Mouse (Mus musculus) brain, adult 2 months (tissue): ENCODE data around the gene Edrf1.
"Not testable (repeated sequence)": the region's sequence is repeated elsewhere in the genome, so short reads cannot be mapped to it uniquely, and the experiment has no call there.

Experiments
- DNase-seq: peaks from one replicate; pipeline ENCODE4 v3.0.0; 2011; ENCODE audit warnings: low read depth, low spot score

The Edrf1 gene

DNA sequence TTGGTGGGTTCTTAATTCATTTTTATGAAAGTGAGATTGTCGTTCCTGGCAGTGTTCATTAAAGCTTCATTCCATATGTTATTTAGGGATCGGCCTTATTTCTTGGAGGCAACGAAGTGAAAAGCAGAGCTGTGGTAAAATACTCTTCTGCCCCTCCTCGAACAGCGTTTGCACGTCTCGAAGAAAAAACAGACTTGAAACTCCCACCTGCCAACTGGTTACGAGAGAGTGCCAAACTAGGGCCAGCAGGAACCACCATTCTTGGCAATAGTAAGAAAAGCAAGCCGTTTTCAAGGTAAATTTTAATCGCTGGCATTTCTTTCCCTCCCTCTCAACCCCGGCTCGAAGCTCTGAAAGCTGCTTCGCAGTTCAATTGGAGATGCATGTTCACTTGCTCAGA lies 1.5 kb downstream of the Edrf1 start:
- peak; percentile 86 for DNase-seq

DNA sequence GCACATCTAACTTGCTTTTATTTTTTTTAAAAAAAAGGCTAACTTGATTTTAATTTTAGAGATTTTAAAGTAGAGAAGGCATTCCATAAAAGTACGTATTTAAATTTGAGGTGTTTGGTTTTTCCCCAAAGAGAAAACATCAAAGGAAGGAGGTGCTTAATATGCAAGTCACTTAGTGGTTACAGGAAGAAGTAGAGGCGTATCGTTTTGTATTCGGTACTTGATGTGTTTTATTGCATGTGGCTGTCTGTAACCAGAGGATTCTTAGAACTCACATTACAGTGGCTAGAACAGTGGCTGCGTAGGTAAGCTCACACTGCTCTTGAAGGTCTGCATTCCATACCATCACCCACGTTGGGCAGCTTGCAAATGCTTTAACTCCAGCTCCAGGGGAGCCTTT lies 8.4 kb downstream of the Edrf1 start:
- no peak for DNase-seq

DNA sequence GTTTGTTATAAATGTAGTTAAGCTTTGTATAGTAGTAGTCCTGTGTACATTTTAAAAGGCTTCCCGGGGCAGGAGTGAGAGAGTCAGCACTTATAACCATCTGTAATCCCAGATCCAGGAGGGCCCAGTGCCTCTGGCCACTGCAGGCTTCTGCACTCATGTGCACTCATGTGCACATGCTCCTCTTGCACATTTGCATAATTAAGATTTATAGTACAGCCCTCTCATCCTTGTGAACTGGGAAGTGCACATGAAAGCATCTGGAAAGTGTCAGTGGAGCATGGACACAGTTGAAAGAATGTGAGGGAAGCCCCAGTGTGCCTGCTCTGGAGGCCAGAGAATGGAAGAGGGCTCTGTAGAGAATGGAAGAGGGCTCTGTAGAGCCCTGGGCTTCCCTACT lies 25.1 kb downstream of the Edrf1 start:
- no peak for DNase-seq

DNA sequence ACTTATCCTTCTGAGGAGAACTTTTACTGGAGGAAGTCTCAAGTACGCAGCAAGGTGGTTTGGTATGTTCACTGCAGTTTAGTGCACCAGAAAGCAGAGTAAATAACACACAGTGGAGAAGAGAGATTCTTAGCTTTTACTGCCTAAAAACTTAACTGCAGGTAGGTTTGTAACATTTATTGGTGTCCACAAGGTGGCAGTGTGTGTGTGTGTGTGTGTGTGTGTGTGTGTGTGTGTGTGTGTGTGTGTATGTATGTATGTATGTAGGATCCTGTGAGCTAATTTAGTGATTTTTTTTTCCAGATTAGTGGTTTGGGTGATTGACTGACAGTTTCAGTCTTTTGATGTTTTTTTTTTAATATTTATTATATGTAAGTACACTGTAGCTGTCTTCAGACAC lies 31.7 kb downstream of the Edrf1 start:
- peak; percentile 36 for DNase-seq

DNA sequence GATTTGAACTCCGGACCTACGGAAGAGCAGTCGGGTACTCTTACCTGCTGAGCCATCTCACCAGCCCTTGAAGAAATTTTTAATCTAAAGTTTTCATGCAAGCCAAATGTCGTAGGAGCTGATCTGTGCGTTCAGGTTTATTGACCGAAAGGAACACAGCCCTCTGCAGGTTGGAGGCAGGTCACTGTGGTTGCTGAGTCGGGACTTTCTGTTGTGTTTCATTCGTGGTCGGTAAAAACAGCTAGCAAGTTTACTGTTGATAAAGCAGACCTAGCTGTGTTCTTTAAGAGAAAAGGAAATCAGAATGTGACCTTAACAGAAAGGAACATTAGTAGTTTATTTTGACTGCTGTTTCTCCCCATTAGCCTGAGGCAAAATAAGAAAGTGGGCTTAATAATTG lies 32.6 kb downstream of the Edrf1 start:
- DNase-seq: no peak

DNA sequence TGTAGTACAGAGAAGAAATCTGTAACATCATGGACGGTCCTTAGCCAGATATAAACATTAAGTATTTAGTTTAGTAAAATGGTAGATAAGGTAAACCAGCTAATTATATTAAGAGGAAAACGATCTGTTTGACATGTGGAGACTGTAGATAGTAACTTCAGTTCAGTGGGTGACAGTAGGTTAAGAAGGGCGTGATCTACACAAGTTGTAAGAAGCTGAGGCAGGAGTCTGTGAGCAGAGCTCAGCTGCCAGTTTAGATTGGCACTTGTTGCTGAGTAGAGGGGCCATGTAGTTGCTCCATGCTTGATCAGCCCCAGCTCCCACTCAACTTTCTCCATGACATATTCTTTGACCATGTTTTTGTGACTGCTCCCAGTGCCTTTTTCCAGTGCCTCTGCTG lies 33.5 kb downstream of the Edrf1 start:
- no peak for DNase-seq

DNA sequence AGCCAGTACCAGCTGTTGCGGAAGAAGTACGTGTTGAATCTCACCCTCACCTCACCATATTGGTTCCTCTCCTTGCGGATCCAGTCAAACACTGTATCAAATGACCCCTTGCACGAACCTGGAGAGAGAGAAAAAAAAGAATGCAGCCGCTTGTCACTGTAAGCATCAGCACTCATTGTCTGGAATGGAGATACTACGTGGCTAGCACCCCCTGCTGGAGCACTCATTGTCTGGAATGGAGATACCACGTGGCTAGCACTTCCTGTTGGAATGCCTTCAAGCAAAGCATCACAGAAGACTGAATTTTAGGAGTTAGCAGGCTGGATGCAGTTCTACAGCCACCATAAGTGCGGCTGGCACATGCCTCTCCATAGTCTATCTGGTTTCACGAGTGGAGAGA lies 38.7 kb downstream of the Edrf1 start:
- peak; percentile 16 for DNase-seq

DNA sequence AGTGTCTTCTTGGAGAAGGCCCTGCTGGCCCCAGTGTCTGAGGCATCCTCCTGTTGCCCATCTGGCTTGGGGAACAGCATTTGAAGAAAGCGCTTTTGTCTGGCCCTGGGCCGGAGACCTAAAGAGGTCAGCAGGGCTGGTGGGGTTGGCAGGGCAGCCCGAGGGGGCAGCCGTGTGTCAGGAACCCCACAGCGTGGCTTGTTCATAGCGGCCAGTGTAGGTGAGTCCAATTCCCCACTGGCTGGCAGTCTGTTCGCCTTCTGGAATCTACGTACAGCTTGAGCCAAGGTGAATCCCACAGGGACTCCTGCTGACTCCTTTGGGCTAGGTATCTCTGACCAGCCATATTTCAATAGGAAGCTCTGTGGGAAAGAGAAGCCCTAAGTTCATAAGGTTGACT lies 41.4 kb downstream of the Edrf1 start:
- DNase-seq: peak; percentile 87

DNA sequence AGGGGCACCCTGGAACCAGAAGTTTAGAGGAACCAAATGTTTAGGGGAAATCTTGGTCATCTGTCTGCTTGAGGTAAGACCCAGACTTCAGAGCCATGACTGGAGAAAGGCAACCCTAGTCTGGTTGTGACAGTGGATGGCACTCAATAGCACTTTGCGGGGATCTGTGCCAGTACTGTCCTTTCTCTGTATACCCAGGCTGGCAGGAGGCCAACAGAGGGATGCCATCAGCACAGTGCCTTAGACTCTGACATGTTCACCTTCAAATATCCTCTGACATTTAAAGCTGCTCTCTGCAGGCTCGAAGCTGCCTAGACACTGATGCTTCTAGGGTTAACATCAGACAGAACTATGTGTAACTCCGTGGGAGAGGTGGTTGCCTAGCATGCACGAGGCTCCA lies 42.1 kb downstream of the Edrf1 start:
- DNase-seq: peak; percentile 62

DNA sequence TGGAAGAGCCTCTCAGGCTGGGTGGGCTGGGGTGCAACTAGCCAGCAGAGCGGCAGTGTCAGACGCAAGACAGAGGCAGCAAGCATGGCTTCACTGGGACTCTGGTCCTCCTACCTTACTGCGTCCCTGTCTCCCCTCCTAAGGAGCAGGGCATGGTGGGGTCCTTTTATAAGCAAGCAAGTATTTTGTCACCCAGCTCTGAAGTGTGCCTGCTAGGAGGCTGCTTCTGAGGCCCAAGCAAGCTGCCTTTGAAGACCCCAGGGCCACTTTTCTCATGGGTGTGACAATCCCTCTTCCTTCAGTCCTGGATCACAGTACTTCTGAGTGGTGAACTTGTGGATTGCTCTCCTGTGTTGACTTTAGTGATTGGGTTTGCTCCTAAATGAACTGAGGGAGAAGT lies 42.6 kb downstream of the Edrf1 start, which contains the start of gene Mmp21:
Mmp21 (minus strand) TSS at position 101 of the 400 bp plus-strand sequence.
- DNase-seq: no peak

DNA sequence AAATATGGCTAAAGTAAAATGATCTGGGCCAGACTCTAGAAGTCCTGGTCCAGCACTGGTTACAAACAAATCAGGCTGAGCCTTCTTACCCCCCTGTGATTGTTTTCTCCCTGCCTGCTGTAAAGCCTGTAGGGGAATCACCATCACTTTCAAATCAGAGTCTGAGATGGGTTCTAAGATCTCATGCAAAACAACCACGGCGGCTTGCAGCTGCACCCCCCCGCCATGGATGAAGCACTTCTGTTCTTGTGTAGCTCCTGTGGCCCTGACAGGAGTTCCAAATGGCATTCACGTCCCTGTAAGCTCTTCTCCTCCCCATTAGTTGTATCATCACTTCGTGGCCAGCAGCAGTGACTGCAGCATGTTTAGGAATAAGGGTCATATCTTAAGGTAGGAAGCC lies 46.3 kb downstream of the Edrf1 start:
- no peak for DNase-seq

DNA sequence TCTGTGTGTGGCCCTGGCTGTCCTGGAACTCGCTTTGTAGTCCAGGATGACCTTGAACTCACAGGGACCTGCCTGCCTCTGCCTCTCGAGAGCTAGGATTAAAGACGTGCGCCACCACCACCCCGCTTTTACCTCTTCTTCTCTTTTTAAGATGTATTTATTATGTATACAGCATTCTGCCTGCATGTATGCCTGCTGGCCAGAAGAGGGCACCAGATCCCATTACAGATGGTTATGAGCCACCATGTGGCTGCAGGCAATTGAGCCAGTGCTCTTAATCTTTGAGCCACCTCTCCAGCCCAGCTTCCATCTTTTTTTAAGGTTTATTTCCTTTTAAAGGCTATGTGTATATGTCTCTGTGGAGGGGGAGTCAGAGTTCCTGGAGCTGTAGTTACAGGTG lies 46.8 kb downstream of the Edrf1 start:
- no peak for DNase-seq

DNA sequence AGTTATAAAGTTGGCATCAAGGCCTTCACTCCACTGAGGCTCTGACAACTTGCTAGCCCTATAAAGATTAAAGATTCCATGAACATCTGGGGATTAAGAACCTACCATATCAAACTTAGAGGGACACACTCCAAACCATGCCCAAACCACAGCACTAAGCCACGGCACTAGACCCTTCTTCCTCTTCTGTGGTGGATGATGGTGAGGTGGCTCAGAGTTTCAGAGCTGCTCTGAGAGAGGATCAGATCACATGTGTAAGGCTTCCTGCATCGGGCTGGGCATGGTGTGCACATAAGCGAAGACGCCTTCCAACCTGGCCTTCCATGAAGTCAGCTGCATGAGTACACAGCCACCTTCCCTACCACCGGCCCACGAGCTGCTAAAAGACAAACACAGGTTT lies 47.4 kb downstream of the Edrf1 start:
- DNase-seq: no peak

DNA sequence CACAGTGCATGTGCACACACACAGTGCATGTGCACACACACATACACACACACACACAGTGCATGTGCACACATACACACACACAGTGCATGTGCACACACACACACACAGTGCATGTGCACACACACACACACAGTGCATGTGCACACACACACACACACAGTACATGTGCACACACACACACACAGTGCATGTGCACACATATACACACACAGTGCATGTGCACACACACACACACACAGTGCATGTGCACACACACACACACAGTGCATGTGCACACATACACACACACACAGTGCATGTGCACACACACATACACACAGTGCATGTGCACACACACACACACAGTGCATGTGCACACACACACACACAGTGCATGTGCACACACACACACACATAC lies 48.3 kb downstream of the Edrf1 start:
- not testable (repeated sequence) for DNase-seq

DNA sequence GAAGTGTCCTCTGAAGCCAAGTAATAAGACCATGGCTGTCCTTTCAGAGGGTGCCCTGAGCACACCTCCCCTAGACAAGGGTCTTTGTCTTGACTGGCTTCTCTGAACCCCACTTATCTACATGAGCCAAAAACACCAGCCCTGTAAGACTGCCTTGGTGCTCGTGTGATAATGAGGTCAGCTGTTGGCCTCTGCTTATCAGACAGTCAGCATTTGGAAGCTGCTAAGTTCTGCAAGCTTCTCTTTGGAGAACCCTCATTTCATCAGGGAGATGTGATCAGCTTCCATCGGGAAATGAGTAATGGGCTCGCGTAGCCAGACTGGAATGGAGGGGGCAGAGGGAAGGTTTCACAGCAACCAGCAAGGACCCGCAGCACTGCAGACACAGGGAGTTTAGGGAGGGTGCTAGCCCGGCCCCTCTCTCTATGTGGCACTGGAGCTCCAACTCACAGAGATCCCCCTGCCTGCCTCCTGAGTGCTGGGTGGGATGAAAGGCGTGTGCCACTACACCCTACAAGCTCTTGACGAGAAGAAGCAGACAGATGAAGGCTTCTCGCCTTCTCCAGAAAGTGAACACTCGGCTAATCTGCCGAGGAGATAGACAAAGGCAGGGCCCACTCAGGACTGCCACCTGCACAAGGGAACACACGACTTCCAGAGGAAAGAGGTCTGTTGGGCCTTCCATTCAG lies 60.8 kb downstream of the Edrf1 start:
- no peak for DNase-seq

DNA sequence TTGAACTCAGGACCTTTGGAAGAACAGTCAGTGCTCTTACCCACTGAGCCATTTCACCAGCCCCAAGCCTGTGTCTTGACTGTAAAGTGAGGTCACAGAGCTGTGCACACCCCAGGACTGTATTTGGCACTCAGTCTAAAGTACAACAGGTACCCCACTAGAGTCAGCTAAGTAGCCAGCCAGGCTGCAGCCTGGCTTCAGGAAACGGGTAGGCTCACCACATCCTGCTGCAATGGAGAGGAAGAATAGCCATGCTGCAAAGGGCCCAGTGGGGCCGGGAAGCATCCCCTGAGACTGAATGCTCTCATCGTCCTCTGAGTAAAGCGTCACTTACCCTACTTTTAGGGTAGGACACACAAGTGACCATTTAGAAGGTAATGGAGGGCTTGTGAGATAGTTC lies 62.5 kb downstream of the Edrf1 start:
- DNase-seq: no peak

DNA sequence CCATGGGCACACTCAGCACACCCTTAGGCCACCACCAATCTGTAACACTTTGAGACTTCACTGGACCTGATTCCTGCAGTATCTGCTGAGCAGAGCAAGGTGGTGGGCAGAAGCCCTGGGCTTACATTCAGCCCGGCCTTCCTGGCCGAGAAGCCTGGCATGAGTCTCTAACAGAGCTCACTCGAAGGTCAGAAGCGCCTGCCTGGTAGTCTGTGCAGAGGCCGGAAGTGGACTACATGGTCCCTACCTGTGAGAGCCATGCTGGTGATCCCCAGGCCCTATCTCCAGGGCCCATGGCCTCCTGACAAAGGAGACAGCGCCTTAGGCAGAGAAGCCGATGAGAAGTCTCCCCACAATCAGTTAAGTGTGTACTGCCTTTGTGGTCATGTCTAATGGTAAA lies 64.0 kb downstream of the Edrf1 start:
- no peak for DNase-seq

DNA sequence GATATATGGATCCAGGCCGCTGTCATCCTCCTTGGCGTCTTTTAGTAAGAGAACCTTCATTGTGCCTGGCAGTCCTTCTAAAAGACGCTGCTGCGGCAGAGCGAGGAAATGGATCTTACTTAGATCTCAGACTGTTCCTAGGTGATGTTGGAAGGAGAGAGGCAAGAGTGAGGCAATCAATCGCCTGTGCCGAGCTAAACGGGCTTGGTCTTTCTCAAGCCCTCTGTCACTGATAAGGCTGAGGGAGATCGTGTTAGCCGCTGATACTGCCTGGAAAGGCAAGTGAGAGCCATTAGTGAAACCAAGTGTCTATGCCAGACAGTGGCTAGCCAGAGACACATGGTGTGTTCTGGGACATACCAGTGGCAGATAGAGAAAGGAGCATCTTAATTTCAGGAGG lies 65.0 kb downstream of the Edrf1 start:
- DNase-seq: no peak

DNA sequence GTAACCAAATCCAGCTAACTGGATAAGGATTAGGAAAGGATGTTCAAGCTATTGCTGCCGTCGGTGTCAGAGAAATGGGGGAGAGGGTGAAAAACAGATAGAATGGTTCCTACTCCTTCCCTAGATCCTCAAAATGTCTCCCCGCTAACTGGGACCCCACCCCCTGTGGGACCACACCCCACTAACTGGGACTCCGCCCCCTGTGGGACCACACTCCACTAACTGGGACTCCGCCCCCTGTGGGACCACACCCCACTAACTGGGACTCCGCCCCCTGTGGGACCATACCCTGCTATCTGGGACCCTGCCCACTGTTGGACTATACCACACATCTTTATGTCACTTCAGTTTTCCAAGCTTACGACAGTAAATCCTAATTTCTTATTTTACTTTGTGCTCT lies 66.6 kb downstream of the Edrf1 start:
- no peak for DNase-seq

DNA sequence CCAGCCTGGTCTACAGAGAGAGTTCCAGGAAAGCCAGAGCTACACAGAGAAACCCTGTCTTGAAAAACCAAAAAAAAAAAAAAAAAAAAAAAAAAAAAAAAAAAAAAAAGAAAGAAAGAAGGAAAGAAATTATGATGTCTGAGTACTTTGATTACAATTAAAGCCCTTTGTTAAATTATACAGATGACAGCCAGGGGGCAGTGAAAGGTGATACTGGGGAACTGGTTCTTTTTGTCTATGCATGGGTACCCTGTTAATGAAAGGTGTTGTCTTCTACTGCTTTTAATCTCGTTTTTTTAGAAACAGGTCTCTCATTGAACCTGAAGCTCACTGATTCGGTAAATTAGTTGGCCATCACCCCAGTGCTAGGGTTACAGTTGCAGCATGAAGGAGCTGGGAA lies 70.0 kb downstream of the Edrf1 start:
- DNase-seq: no peak

DNA sequence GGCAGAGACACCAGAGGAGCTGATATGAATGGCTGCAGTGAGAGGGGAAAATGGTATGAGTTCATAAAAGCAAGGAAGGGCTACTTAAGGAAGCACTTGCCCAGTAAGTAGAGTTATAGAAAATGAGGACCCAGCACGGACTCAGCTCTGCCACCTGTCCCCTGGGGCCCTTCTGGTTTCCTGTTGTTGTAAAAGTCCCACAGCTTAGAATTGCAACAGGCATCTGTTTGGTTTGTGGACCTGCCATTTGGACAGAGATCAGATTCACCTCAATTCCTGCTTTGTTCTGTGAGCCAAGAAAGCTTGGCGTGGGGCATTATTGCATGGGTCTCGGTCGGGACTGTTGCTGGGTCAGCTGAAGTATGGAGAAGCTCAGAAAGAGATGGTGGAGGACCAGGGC lies 78.0 kb downstream of the Edrf1 start:
- no peak for DNase-seq

DNA sequence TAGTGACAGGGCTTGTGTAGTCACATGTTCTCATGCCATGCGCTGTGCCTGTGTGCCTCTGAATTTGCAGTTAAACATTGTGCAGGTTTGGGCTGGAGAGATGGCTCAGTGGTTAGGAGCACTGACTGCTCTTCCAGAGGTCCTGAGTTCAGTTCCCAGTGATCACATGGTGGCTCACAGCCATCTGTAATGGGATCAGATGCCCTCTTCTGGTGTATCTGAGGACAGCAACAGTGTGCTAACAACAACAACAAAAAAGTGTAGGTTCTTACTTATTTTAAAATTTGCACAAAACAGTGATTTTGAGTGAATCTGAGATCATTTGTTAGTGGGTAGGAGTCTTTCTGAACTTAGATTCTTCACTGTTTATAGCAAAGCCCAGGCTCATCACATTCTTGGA lies 81.2 kb downstream of the Edrf1 start:
- DNase-seq: no peak

DNA sequence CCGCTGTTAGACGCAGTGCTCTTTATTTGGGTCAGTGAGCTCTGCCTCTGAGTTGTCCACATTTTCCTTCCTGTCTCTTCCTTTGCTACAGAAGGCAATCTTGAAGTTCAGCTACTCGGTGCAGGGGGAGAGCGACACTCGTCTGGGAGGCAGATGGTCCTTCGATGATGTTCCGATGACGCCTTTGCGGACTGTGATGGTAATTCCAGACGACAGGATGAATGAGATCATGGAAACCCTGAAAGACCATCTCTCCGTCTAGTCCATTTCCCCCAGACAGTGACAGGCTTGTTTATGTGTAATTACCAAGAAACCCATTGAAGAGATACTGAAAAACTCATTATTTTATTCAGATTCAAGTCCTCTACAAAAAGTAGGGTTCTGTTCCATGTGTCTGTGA lies 83.3 kb downstream of the Edrf1 start:
- DNase-seq: no peak
